Mouse (Mus musculus): Measurements from ENCODE around the gene Nostrin.

GRCm38 (mm10) chr2:69158907-69159306 is 23.3 kb downstream of the Nostrin start:
- TF ChIP-seq CTCF (IDR thresholded peaks at IDR 0.05; ENCODE audit: low read depth) (no peak), EP300 (optimal IDR thresholded peaks at IDR 0.05) (no peak)
